Mouse (Mus musculus): ENCODE data around the gene Vsir. TPM values are rescaled to one million over a fixed set of nuclear protein-coding genes. Genes with fewer than 3 reads are reported as not detected.
A peak's percentile ranks its signal among the peaks of the same experiment; 100 is the strongest.

Gene Vsir
- polyA plus RNA-seq, 1 experiment from 2014 or later, result 3.7 TPM

DNA sequence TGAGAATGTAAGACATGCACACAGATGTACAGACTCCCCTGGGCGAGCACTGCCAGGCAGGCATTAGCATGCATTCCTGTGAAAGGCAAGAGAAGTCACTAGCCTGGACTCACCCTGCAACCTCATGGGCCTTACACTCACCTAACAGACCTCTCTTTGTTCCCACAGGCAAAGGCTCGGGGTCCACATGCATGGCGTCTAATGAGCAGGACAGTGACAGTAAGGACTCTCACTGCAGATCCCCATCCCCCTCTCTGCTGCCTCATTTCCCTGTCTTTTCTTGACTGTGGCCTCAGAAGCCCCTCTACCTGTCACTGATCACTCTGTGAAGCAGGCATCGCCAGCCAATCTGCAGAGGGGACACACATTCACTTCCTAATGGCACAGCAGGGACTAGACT, 12.1 kb downstream of the Vsir start:
- H3K27me3 ChIP-seq (ENCODE audit: insufficient read depth, low read length), result no peaks in the 10 kb centered on the region
- H3K36me3 ChIP-seq (ENCODE audit: insufficient read depth, low read length), result no peaks in the 10 kb centered on the region
- H3K4me2 ChIP-seq (ENCODE audit: low read length), result no peak overlapping the region
- H3K4me1 ChIP-seq (replicated peaks; ENCODE audit: insufficient read depth, low read length), result peaks cover 5% of the 10 kb centered on the region; the same call in 1 of the 2 replicates
- no peaks in the 10 kb centered on the region for H3K9me3 ChIP-seq (replicated peaks; ENCODE audit: low read length)
- 56% methylated on average over 4 of the region's 4 CpGs for WGBS
- ATAC-seq (replicated peaks; ENCODE audit: low FRiP score, low read depth) (no peak), DNase-seq (ENCODE audit: low spot score) (no peak)
- no peak for TF ChIP-seq CTCF (IDR thresholded peaks at IDR 0.05; ENCODE audit: low read depth)
- no peak overlapping the region for H3K27ac ChIP-seq
- H3K4me3 ChIP-seq (replicated peaks; ENCODE audit: low read depth, low read length), result no peak overlapping the region
- H3K9ac ChIP-seq (ENCODE audit: low read depth, low read length), result no peak overlapping the region

DNA sequence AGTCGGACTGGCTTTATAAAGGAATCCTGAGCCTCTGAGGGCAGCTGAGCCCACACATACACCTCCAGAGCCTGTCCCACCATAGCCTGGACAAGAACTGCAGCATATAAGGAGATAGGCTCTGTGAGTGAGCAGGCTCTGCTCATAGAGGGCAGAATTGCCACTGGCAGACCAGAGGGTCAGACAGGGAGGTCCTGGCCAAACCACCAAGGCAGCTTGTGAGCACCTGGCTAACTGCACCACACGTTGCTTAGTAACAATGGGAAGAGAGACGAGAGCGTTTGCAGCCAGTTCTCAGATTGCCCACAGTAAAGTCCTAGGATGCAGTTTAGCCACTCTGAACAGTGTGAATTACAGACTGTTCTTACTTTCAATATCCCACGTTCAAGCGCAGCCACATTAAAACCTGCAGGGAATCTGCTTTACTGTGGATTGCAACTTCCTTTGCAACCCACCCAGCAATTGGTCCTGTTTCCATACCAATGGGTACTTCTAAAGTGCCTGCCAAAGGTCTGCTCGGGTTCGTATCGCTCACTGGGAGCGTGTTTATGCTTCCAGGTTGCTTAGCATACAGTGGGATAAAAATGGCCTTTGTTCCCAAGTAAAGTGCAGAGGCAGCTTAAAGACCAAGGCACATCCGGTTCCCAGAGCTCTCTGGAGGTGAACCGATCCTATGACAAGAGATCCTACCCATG, 15.1 kb downstream of the Vsir start:
- Histone ChIP-seq H3K4me2 (ENCODE audit: low read length) (no peak overlapping the region), H3K4me1 (replicated peaks; ENCODE audit: insufficient read depth, low read length) (0 out of 2 replicates have a peak, but pooled peaks cover 5% of the 10 kb centered on the region), H3K4me3 (replicated peaks; ENCODE audit: low read depth, low read length) (no peak overlapping the region), H3K9me3 (replicated peaks; ENCODE audit: low read length) (no peaks in the 10 kb centered on the region), H3K36me3 (ENCODE audit: insufficient read depth, low read length) (no peaks in the 10 kb centered on the region), H3K9ac (ENCODE audit: low read depth, low read length) (no peak overlapping the region), H3K27me3 (ENCODE audit: insufficient read depth, low read length) (no peaks in the 10 kb centered on the region), H3K27ac (0 out of 2 replicates have a peak overlapping the region, but pooled peaks have one; percentile 31)
- ATAC-seq (replicated peaks; ENCODE audit: low FRiP score, low read depth), result no peak
- TF ChIP-seq CTCF (IDR thresholded peaks at IDR 0.05; ENCODE audit: low read depth), result no peak
- WGBS, result 44% methylated on average over 12 of the region's 12 CpGs
- DNase-seq (ENCODE audit: low spot score), result no peak

GRCm38 (mm10) chr10:60362310-60362628, 15.6 kb downstream of the Vsir start:
- H3K9ac ChIP-seq (ENCODE audit: low read depth, low read length), result no peak overlapping the region

DNA sequence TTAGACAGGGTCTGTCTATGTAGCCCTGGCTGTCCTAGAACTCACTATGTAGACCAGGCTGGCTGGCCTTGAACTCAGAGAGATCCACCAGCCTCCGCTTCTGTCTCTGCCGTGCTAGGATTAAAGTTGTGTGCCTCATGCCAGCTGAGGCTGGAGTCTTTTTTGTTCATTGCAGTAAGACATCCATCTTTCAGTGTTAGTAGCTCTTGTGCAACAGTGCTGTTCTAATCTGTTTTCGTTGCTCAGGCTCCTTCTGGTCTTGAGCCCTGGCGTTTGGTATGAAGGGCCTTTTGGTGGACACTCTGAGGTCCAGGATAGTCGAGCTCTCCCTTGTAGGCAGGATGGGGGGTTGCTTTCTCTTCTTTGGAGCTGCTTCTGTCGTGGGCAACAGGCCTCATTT, 16.8 kb downstream of the Vsir start:
- H3K27ac ChIP-seq, result no peak overlapping the region
- H3K4me3 ChIP-seq (replicated peaks; ENCODE audit: low read depth, low read length), result no peak overlapping the region
- WGBS, result 70% methylated on average over 6 of the region's 6 CpGs
- no peaks in the 10 kb centered on the region for H3K36me3 ChIP-seq (ENCODE audit: insufficient read depth, low read length)
- DNase-seq (ENCODE audit: low spot score), result no peak
- H3K4me2 ChIP-seq (ENCODE audit: low read length), result no peak overlapping the region
- H3K9me3 ChIP-seq (replicated peaks; ENCODE audit: low read length), result no peaks in the 10 kb centered on the region
- 0 out of 2 replicates have a peak, but pooled peaks cover 5% of the 10 kb centered on the region for H3K4me1 ChIP-seq (replicated peaks; ENCODE audit: insufficient read depth, low read length)
- no peaks in the 10 kb centered on the region for H3K27me3 ChIP-seq (ENCODE audit: insufficient read depth, low read length)
- no peak overlapping the region for H3K9ac ChIP-seq (ENCODE audit: low read depth, low read length)
- no peak for ATAC-seq (replicated peaks; ENCODE audit: low FRiP score, low read depth)
- no peak for TF ChIP-seq CTCF (IDR thresholded peaks at IDR 0.05; ENCODE audit: low read depth)

More at GRCm38 (mm10) chr10:60362310-60362628, 15.6 kb downstream of the Vsir start:
- ATAC-seq (replicated peaks; ENCODE audit: low FRiP score, low read depth) (no peak), DNase-seq (ENCODE audit: low spot score) (no peak)
- Histone ChIP-seq H3K4me1 (replicated peaks; ENCODE audit: insufficient read depth, low read length) (0 out of 2 replicates have a peak, but pooled peaks cover 5% of the 10 kb centered on the region), H3K27ac (0 out of 2 replicates have a peak overlapping the region, but pooled peaks have one; percentile 31), H3K4me2 (ENCODE audit: low read length) (no peak overlapping the region), H3K36me3 (ENCODE audit: insufficient read depth, low read length) (no peaks in the 10 kb centered on the region), H3K9me3 (replicated peaks; ENCODE audit: low read length) (no peaks in the 10 kb centered on the region), H3K4me3 (replicated peaks; ENCODE audit: low read depth, low read length) (no peak overlapping the region), H3K27me3 (ENCODE audit: insufficient read depth, low read length) (no peaks in the 10 kb centered on the region)
- TF ChIP-seq CTCF (IDR thresholded peaks at IDR 0.05; ENCODE audit: low read depth), result no peak
- WGBS, result 31% methylated on average over 2 of the region's 2 CpGs

DNA sequence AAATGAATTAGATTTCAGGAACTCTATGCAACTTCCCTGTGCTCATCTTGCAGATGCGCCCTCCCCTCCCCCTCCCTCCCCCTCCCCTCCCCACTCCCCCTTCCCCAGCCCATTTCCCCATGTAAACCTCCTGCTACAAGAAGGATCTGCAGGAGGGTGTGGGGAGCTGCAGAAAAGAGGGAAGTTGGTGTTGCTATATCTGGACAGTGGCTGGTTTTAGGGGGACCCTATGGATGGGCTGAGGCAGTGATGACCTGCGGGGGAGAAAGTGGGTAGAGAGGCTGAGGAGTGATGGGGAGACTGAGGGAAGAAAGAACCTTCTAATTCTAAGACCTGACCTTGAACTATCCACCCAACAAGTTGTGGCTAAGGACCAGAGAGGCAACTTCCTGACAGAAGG, 20.5 kb downstream of the Vsir start:
- H3K4me2 ChIP-seq (ENCODE audit: low read length), result no peak overlapping the region
- no peak for TF ChIP-seq CTCF (IDR thresholded peaks at IDR 0.05; ENCODE audit: low read depth)
- no peak overlapping the region for H3K4me3 ChIP-seq (replicated peaks; ENCODE audit: low read depth, low read length)
- no peak overlapping the region for H3K9ac ChIP-seq (ENCODE audit: low read depth, low read length)
- no peaks in the 10 kb centered on the region for H3K27me3 ChIP-seq (ENCODE audit: insufficient read depth, low read length)
- no peaks in the 10 kb centered on the region for H3K36me3 ChIP-seq (ENCODE audit: insufficient read depth, low read length)
- H3K27ac ChIP-seq, result no peak overlapping the region
- WGBS, result 66% methylated on average over 2 of the region's 2 CpGs
- DNase-seq (ENCODE audit: low spot score) (no peak), ATAC-seq (replicated peaks; ENCODE audit: low FRiP score, low read depth) (no peak)
- H3K4me1 ChIP-seq (replicated peaks; ENCODE audit: insufficient read depth, low read length), result 0 out of 2 replicates have a peak, but pooled peaks cover 3% of the 10 kb centered on the region
- no peaks in the 10 kb centered on the region for H3K9me3 ChIP-seq (replicated peaks; ENCODE audit: low read length)

DNA sequence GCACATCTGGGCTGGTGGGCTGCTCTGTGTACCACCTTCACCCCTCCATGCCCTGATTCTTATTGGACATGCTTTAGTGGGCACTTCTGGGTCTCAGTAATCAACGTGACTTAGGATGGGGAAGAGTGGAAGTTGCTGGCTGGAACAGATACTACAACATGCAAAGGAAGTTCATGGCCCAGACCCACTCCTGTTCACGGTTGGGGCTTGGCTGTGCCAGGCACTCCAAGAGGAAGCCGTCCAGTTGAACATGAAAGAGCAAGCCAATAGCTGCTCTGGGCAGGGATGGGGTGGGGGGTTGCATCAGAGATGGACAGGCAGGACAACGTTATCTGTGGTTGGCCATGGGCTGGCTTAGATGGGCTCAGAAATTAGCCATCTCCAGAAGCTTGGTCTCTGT, 21.3 kb downstream of the Vsir start:
- DNase-seq (ENCODE audit: low spot score) (no peak), ATAC-seq (replicated peaks; ENCODE audit: low FRiP score, low read depth) (no peak)
- Histone ChIP-seq H3K9me3 (replicated peaks; ENCODE audit: low read length) (no peaks in the 10 kb centered on the region), H3K36me3 (ENCODE audit: insufficient read depth, low read length) (no peaks in the 10 kb centered on the region), H3K27ac (no peak overlapping the region), H3K27me3 (ENCODE audit: insufficient read depth, low read length) (no peaks in the 10 kb centered on the region), H3K4me2 (ENCODE audit: low read length) (no peak overlapping the region), H3K4me3 (replicated peaks; ENCODE audit: low read depth, low read length) (no peak overlapping the region), H3K9ac (ENCODE audit: low read depth, low read length) (no peak overlapping the region), H3K4me1 (replicated peaks; ENCODE audit: insufficient read depth, low read length) (no peaks in the 10 kb centered on the region)
- TF ChIP-seq CTCF (IDR thresholded peaks at IDR 0.05; ENCODE audit: low read depth), result no peak
- WGBS, result 72% methylated on average over 4 of the region's 4 CpGs

All from kidney, postnatal 0 days (tissue).